Mouse (Mus musculus): Measurements from ENCODE around the gene Dync1i2. TPM values are rescaled to one million over a fixed set of nuclear protein-coding genes. Genes with fewer than 3 reads are reported as not detected.

Gene Dync1i2
- total RNA-seq, 2 experiments from 2014 or later, result 44.4 to 45.1 TPM

GRCm38 (mm10) chr2:71198907-71199306 lies 12.6 kb upstream of the Dync1i2 start:
- intact Hi-C loops (cut with DNase I; ENCODE audit: low total_unique reads), result no loop called here
- DNase-seq, result no peak

DNA sequence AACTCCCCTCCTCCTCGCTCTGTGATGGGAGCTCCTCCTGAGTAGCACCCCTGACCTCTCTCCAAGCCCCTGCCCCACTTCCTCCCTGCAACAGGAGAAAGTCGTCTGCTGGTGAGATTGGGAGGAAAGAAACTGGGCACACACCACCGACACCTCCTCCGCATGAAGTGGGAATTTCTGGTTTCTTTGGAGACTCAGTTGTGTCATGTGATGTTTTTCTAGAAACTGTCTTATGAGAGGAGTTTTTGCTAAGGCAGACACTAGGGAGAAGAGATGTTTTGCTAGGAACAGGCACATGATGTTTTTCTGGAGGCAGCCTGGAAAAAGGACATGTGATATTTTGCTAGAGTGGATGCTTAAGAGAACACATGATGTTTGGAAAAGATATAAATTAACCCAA lies 11.0 kb upstream of the Dync1i2 start:
- intact Hi-C loops (cut with DNase I; ENCODE audit: low total_unique reads), result no loop called here
- no peak for DNase-seq

DNA sequence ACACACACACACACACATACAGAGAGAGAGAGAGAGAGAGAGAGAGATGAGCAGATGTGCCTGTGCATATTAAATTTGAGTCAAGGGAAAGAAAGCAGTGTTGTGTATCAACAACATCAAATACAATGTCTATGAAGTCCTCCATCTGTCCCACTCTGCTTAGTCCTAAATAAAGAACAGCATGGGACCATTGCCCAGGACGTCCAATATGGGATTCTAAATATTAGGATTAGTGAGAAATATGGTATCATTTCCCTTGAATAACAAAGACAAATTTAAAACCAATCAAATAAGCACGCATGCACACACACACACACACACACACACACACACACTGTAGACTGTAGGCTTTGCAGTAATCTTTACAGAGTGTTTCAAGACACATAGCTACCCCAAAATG lies 9.6 kb upstream of the Dync1i2 start:
- no peak for DNase-seq
- intact Hi-C loops (cut with DNase I; ENCODE audit: low total_unique reads), result no loop called here

GRCm38 (mm10) chr2:71203819-71204432 lies 7.6 kb upstream of the Dync1i2 start:
- intact Hi-C loops (cut with DNase I; ENCODE audit: low total_unique reads), result no loop called here
- no peak for DNase-seq

GRCm38 (mm10) chr2:71209041-71209755 lies 2.3 kb upstream of the Dync1i2 start:
- intact Hi-C loops (cut with DNase I; ENCODE audit: low total_unique reads), result no loop called here
- no peak for DNase-seq

- intact Hi-C loops (cut with DNase I; ENCODE audit: low total_unique reads), result no loop called here
- DNase-seq, result no peak
Observed at GRCm38 (mm10) chr2:71211096-71211495, 410 bp upstream of the Dync1i2 start.

DNA sequence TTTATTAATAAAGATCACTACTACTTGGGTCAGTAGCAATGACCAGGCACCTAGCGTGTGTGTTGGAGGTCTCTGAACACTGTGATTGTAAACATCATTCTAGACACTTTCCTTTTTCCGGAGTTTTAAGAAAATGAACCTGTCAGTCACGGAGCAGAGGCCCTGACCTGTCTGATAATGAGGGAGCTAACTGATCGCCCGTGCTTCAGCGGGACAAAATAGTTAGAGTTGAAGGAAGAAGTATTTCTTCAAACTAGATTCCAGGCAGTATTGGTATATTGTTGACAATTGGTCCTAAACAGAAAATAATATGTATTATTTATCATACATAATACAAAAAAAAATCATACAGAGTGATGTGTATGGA lies 837 bp downstream of the Dync1i2 start:
- intact Hi-C loops (cut with DNase I; ENCODE audit: low total_unique reads), result no loop called here
- DNase-seq, result no peak

DNA sequence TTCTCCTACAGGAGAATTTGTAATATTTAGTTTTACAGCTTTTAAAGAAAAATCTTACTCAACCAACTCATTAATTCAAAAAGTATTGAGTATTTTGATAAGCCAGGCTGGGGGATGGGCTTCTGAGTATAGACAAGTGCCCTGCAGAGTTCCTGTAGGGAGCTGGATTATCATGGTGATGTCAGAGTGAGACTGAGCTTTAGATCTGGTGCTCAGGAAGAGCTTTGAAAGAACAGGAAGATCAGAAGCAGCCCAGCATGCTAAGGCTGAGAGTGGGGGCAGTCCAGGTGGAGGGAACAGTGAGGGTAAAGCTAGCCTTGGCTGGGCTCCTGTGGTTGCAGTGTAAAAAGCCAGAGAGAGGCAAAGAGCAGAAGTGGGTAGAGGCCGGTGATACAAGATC lies 9.5 kb downstream of the Dync1i2 start:
- no peak for DNase-seq
- intact Hi-C loops (cut with DNase I; ENCODE audit: low total_unique reads), result no loop called here

DNA sequence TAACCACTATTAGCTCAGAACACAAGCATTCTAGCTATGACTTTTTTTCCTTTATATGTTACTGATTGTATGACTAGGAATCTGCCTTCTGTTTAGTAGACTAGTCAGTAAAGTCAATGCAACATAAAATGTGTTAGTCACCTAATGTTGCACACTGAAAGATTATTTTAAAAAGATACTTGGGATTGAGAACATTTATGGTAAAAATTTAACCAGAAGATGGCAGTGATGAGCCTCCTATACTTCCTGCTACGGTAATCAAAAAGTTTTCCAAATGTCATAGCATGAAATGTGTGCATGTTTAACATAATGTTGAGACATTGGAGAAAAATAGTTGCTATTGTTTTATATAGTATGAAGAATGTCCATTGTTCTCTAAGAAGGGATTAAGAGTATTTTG lies 15.9 kb downstream of the Dync1i2 start:
- DNase-seq, result no peak
- intact Hi-C loops (cut with DNase I; ENCODE audit: low total_unique reads), result no loop called here

DNA sequence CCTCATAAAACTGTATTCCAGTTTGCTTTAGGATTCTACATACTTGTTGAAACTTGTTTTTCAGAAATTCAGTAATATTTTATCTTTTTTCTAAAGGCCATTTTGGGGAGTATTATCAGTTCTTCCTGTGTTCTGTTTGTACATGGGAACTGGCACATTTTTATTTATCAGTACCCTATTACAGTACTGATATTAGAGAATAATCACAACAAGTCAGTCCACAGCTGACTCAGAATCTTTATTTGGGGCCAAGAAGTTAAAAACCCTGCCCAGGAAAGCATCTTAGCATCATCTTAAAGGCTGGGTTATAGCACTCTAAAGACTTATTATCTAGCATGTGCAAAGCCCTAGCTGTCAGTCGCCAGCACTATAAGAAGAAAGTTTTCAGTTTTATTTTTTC lies 18.1 kb downstream of the Dync1i2 start:
- intact Hi-C loops (cut with DNase I; ENCODE audit: low total_unique reads), result no loop called here
- DNase-seq, result no peak

- DNase-seq, result no peak
- intact Hi-C loops (cut with DNase I; ENCODE audit: low total_unique reads), result no loop called here
Observed at GRCm38 (mm10) chr2:71231951-71232350, 20.4 kb downstream of the Dync1i2 start.

GRCm38 (mm10) chr2:71232976-71233375 lies 21.5 kb downstream of the Dync1i2 start:
- intact Hi-C loops (cut with DNase I; ENCODE audit: low total_unique reads), result no loop called here
- DNase-seq, result no peak

DNA sequence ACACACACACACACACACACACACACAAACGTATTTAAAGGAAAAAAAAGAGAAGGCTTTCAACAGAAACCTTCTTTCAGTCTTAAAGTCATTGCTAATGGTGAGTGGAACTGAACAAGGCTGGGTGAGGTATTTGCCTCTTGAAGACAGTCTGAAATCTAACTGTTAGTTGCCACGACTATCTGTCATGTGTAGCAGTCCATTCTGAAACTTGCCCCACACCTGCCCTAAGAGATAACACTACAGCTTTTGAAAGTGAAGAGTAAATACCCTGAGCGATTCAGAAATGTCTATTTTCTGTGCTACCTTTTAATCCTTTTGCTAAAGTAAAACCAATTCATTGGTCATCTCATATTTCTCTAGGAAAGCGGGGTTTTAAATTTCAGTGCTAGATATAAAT lies 23.9 kb downstream of the Dync1i2 start:
- intact Hi-C loops (cut with DNase I; ENCODE audit: low total_unique reads), result no loop called here
- no peak for DNase-seq

DNA sequence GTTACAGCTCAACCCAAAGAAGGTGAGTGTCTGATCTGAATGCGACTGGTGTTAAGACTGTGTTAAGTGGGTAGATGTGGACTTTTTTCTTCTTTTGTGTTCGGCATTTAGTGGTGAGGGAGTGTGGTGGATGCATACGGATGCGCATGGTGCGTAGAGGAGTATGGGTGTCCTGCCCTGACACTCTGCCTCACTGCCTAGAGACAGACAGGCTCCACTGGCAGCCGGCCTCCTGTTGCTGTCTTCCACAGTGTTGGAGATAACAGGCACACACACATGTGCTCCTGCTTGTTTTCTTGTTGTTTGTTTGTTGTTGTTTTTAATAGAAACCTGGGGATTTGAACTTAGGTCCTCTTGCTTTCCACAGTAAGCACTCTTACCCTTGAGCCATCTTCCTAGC lies 24.5 kb downstream of the Dync1i2 start:
- DNase-seq, result no peak
- intact Hi-C loops (cut with DNase I; ENCODE audit: low total_unique reads), result no loop called here

DNA sequence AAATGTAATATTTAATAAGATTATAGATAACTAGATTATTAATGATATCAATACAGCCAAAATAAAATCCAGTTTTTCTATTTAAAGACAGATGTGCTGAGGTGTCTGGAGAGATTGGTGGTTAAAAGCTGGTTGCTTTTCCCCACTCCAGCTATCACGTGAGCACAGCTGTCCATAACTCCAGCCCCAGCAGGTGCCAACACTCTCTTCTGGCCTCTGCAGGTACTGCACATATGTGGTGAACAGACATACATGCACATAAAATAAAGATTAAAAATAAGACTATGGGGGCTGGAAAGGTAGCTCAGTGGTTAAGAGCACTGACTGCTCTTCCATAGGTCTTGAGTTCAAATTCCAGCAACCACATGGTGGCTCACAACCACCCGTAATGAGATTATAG lies 30.0 kb downstream of the Dync1i2 start:
- intact Hi-C loops (cut with DNase I; ENCODE audit: low total_unique reads), result no loop called here
- DNase-seq, result no peak

DNA sequence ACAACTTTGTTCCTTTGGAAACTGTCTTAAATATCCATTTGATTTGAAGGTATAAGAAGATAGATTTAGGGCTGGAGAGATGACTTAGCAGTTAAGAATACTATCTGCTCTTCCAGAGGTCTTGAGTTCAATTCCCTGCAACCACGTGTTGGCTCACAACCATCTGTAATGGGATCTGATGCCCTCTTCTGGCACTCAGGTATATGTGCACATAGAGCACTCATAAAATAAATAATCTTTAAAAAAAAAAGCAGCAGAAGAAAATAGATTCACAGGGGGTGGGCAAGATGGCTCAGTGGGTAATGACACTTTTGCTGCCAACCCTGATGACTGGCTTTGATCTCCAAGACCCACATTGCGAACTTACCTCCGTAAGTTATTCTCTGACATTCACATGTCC lies 30.7 kb downstream of the Dync1i2 start:
- intact Hi-C loops (cut with DNase I; ENCODE audit: low total_unique reads), result no loop called here
- no peak for DNase-seq

GRCm38 (mm10) chr2:71243058-71243672 lies 31.7 kb downstream of the Dync1i2 start:
- no peak for DNase-seq
- intact Hi-C loops (cut with DNase I; ENCODE audit: low total_unique reads), result no loop called here

DNA sequence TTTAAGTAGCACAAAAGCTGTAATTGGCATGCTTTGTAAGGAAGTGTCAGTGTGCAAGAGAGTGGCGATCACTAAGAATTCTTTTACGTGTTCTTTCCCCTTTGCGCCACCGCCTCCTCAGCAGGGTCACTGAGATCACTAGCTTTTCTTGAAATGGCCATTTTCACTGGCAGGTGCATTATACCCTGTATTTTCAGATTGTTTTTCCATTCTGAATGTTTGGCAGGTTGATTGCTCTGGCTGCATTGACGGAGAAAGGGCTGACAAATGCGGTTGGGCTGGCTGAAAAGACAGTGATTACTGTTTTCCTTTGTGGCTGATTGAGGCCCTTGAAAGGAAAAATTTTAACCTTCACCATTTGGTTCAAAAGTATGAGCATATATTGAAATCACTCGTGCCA lies 33.3 kb downstream of the Dync1i2 start:
- intact Hi-C loops (cut with DNase I; ENCODE audit: low total_unique reads), result no loop called here
- DNase-seq, result no peak

DNA sequence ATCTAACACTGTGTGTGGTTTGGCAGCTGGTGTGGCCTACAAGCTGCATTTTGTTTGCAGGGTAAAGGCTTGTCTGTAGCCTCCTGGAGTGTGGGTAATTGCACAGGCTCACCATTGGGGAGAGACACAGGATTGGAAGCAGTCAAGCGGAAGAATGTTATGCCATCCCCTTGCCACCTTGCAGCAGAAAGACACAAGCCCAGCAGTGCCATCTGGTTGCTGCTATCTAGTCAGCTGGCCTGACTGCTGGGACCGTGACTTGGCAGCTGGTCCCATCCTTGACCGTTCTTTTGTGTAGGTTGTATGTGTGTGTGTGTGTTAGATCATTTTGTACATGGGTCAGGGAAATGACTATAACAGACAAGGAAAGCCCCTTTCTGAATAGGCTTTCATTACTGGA lies 33.9 kb downstream of the Dync1i2 start:
- intact Hi-C loops (cut with DNase I; ENCODE audit: low total_unique reads), result no loop called here
- DNase-seq, result no peak

DNA sequence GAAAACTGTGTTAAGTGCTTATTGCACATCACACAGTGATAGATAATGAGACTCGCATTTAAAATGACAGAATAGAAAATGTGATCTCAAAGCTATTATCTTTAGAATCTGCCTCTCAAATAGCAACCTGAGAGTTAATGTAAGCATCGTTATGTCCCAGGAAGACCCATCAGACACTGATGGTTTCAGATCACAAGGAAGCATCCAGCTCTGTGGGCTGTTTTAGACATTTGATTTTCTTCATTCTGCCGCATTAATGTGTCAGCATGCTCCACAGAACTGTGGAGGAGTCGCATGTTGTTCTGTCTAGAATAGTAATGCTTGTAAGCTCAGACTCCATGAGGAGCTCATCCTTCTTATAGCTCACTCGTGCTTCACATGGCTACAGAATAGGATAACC lies 34.6 kb downstream of the Dync1i2 start:
- intact Hi-C loops (cut with DNase I; ENCODE audit: low total_unique reads), result no loop called here
- DNase-seq, result no peak

- no peak for DNase-seq
- intact Hi-C loops (cut with DNase I; ENCODE audit: low total_unique reads), result no loop called here
Observed at GRCm38 (mm10) chr2:71248071-71248470, 36.6 kb downstream of the Dync1i2 start.

Measured in gastrocnemius, postnatal 14 days (tissue).